Mouse (Mus musculus): ENCODE measurements around the gene Zfp830.
A peak's percentile ranks its signal among the peaks of the same experiment; 100 is the strongest.

Gene Zfp830

GRCm38 (mm10) chr11:82763742-82764437 lies at the start of gene Zfp830, which contains the start of gene Cct6b:
Gene Zfp830, plus strand, starts transcription at chr11:82764345.
Gene Cct6b, minus strand, starts transcription at chr11:82764321.
- peak; percentile 87 for DNase-seq (ENCODE audit: low spot score)

- no peak for DNase-seq (ENCODE audit: low spot score)
Observed at GRCm38 (mm10) chr11:82719294-82719693, 44.9 kb upstream of the Zfp830 start.

GRCm38 (mm10) chr11:82726862-82727261 lies 37.3 kb upstream of the Zfp830 start:
- DNase-seq (ENCODE audit: low spot score) = no peak

- DNase-seq (ENCODE audit: low spot score) = no peak
Observed at GRCm38 (mm10) chr11:82734227-82734626, 29.9 kb upstream of the Zfp830 start.

- DNase-seq (ENCODE audit: low spot score) = no peak
Observed at GRCm38 (mm10) chr11:82739006-82739405, 25.1 kb upstream of the Zfp830 start.

GRCm38 (mm10) chr11:82746138-82746537 lies 18.0 kb upstream of the Zfp830 start:
- no peak for DNase-seq (ENCODE audit: low spot score)

GRCm38 (mm10) chr11:82746857-82747366 lies 17.2 kb upstream of the Zfp830 start:
- DNase-seq (ENCODE audit: low spot score) = no peak

- no peak for DNase-seq (ENCODE audit: low spot score)
Observed at GRCm38 (mm10) chr11:82752349-82753115, 11.6 kb upstream of the Zfp830 start.

- DNase-seq (ENCODE audit: low spot score) = no peak
Observed at GRCm38 (mm10) chr11:82755919-82756318, 8.2 kb upstream of the Zfp830 start.

- DNase-seq (ENCODE audit: low spot score) = no peak
Observed at GRCm38 (mm10) chr11:82762286-82762829, 1.8 kb upstream of the Zfp830 start.

GRCm38 (mm10) chr11:82763261-82763660 lies 884 bp upstream of the Zfp830 start:
- no peak for DNase-seq (ENCODE audit: low spot score)

GRCm38 (mm10) chr11:82764438-82764924 lies 336 bp downstream of the Zfp830 start:
- DNase-seq (ENCODE audit: low spot score) = no peak

- no peak for DNase-seq (ENCODE audit: low spot score)
Observed at GRCm38 (mm10) chr11:82780134-82780533, 16.0 kb downstream of the Zfp830 start.

GRCm38 (mm10) chr11:82780983-82781903 lies 17.1 kb downstream of the Zfp830 start, which contains the start of gene Lig3:
Gene Lig3, plus strand, starts transcription at chr11:82781108.
- peak; percentile 88 for DNase-seq (ENCODE audit: low spot score)

- no peak for DNase-seq (ENCODE audit: low spot score)
Observed at GRCm38 (mm10) chr11:82782197-82782596, 18.1 kb downstream of the Zfp830 start.

GRCm38 (mm10) chr11:82783453-82783852 lies 19.3 kb downstream of the Zfp830 start:
- DNase-seq (ENCODE audit: low spot score) = no peak

GRCm38 (mm10) chr11:82806656-82807055 lies 42.5 kb downstream of the Zfp830 start:
- no peak for DNase-seq (ENCODE audit: low spot score)

- no peak for DNase-seq (ENCODE audit: low spot score)
Observed at GRCm38 (mm10) chr11:82807370-82807769, 43.2 kb downstream of the Zfp830 start.

- no peak for DNase-seq (ENCODE audit: low spot score)
Observed at GRCm38 (mm10) chr11:82808485-82808884, 44.3 kb downstream of the Zfp830 start.
